Mouse (Mus musculus): ENCODE results near the gene Foxl1. TPM values are rescaled to one million over a fixed set of nuclear protein-coding genes. Genes with fewer than 3 reads are reported as not detected.

Foxl1 gene
- polyA plus RNA-seq, 1 experiment from 2014 or later: 1.1 TPM

DNA sequence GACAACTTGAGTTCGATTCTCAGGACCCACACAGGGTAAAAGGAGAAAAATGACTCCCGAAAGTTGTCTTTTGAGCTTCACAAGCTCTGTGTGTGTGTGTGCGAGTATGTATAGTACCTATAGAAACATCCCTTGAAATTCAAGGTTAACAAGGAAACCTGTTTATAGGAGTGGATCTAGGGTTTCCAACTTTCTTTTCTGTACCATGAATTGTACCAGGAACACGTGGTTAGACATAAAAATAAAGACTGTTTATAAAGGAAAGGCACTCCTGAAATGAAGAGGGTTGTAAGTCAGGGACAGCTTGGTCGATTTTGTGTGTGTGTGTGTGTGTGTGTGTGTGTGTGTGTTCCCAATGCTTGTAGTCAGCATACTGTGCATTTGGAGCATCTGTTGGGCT, 19.1 kb upstream of the Foxl1 start:
- Histone ChIP-seq H3K4me3 (peak overlapping the region; percentile 97), H3K27ac (replicated peaks) (peak overlapping the region; percentile 93), H3K9me3 (replicated peaks) (no peaks in the 10 kb centered on the region), H3K36me3 (peaks cover 29% of the 10 kb centered on the region), H3K4me1 (peaks cover 34% of the 10 kb centered on the region), H3K27me3 (ENCODE audit: low read depth, poor library complexity, severe bottlenecking) (peaks cover 48% of the 10 kb centered on the region)
- DNase-seq (ENCODE audit: low spot score): no peak
- 19% methylated on average over 5 of the region's 5 CpGs for WGBS

GRCm38 (mm10) chr8:121111145-121111907, 16.4 kb upstream of the Foxl1 start:
- peaks cover 74% of the 10 kb centered on the region for H3K27me3 ChIP-seq (ENCODE audit: low read depth, poor library complexity, severe bottlenecking)
- no peaks in the 10 kb centered on the region for H3K9me3 ChIP-seq (replicated peaks)
- H3K4me1 ChIP-seq: peaks cover 38% of the 10 kb centered on the region
- 50% methylated on average over 7 of the region's 7 CpGs for WGBS
- no peak overlapping the region for H3K4me3 ChIP-seq
- H3K36me3 ChIP-seq: peaks cover 4% of the 10 kb centered on the region
- no peak overlapping the region for H3K27ac ChIP-seq (replicated peaks)
- DNase-seq (ENCODE audit: low spot score): no peak

DNA sequence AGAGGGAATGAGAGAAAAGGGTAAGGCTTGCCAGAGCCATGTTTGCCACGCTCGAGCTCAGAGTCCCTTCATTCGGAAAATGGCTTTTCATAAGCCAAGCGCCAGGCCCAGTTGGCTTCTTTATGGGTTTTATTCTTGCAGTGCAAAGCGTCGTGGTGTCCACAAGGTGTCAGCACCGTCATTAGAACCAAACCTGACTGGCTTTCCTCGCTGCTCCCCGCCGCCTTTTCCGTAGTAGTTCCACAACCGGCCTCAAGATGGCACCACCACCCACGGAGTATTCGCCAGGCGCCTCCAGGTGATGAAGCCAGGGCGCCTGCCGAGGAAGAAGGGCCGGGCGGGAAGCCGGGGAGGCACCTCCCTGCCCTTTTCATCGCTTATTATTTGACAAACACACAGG, 14.5 kb upstream of the Foxl1 start:
- Histone ChIP-seq H3K4me3 (no peak overlapping the region), H3K4me1 (peaks cover 35% of the 10 kb centered on the region), H3K36me3 (no peaks in the 10 kb centered on the region), H3K9me3 (replicated peaks) (no peaks in the 10 kb centered on the region), H3K27me3 (ENCODE audit: low read depth, poor library complexity, severe bottlenecking) (peaks cover 94% of the 10 kb centered on the region), H3K27ac (replicated peaks) (no peak overlapping the region)
- WGBS: 1% methylated on average over 21 of the region's 21 CpGs
- DNase-seq (ENCODE audit: low spot score): peak; percentile 93

DNA sequence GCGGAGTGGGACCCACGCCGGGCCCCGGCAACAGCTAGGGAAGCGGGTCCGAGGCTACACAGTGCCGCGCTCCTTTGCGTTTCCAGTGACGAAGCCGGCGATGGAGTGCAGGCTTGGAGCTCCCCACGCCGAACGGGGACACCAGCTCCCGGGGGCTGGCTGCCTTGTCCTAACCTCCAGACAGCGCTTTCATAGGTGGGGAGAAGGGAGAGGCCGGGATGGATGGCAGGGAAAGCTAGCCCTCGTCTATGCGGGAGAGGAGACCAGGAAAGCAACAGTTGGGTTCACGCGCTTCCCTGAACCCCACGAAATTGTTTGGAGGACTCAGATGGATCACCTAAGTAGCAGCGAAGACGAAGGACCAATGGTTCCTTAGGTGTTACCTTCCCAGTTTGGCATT, 12.6 kb upstream of the Foxl1 start:
- Histone ChIP-seq H3K4me1 (peaks cover 27% of the 10 kb centered on the region), H3K27ac (replicated peaks) (no peak overlapping the region), H3K9me3 (replicated peaks) (no peaks in the 10 kb centered on the region), H3K27me3 (ENCODE audit: low read depth, poor library complexity, severe bottlenecking) (peaks cover 99% of the 10 kb centered on the region), H3K36me3 (no peaks in the 10 kb centered on the region), H3K4me3 (no peak overlapping the region)
- WGBS: under 1% methylated on average over 25 of the region's 25 CpGs
- peak; percentile 37 for DNase-seq (ENCODE audit: low spot score)

DNA sequence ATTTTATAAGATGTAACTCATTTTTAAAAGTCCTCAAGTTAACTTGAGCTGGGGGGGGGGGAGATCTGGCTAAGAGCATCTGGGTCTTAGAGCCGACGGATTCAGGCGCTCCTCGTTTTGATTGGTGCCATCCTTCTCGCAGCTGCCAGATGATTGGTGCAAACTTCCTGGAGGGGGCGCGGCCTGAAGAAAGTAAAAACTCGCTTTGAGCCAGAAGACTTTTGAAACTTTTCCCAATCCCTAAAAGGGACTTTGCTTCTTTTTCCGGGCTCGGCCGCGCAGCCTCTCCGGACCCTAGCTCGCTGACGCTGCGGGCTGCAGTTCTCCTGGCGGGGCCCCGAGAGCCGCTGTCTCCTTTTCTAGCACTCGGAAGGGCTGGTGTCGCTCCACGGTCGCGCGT, 11.8 kb upstream of the Foxl1 start, which contains the start of gene Foxc2:
TSS of gene Foxc2 (plus strand) at position 224 of the 400 bp plus-strand sequence.
- WGBS: 0% methylated on average over 25 of the region's 25 CpGs
- H3K4me3 ChIP-seq: peak within 1 kb of the TSS; percentile 59
- H3K36me3 ChIP-seq: no peaks in the 10 kb centered on the region
- H3K9me3 ChIP-seq (replicated peaks): no peaks in the 10 kb centered on the region
- peaks cover 100% of the 10 kb centered on the region for H3K27me3 ChIP-seq (ENCODE audit: low read depth, poor library complexity, severe bottlenecking)
- DNase-seq (ENCODE audit: low spot score): peak; percentile 83
- no peak within 1 kb of the TSS; the same call in 1 of the 2 replicates for H3K27ac ChIP-seq (replicated peaks)
- H3K4me1 ChIP-seq: peaks cover 27% of the 10 kb centered on the region

DNA sequence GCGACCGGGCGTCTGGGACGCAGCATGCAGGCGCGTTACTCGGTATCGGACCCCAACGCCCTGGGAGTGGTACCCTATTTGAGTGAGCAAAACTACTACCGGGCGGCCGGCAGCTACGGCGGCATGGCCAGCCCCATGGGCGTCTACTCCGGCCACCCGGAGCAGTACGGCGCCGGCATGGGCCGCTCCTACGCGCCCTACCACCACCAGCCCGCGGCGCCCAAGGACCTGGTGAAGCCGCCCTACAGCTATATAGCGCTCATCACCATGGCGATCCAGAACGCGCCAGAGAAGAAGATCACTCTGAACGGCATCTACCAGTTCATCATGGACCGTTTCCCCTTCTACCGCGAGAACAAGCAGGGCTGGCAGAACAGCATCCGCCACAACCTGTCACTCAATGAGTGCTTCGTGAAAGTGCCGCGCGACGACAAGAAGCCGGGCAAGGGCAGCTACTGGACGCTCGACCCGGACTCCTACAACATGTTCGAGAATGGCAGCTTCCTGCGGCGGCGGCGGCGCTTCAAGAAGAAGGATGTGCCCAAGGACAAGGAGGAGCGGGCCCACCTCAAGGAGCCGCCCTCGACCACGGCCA, 11.1 kb upstream of the Foxl1 start:
- Histone ChIP-seq H3K36me3 (no peaks in the 10 kb centered on the region), H3K27me3 (ENCODE audit: low read depth, poor library complexity, severe bottlenecking) (peaks cover 100% of the 10 kb centered on the region), H3K9me3 (replicated peaks) (no peaks in the 10 kb centered on the region), H3K27ac (replicated peaks) (no peak overlapping the region; the same call in 1 of the 2 replicates), H3K4me3 (peak overlapping the region; percentile 59), H3K4me1 (peaks cover 27% of the 10 kb centered on the region)
- under 1% methylated on average over 55 of the region's 55 CpGs for WGBS
- no peak for DNase-seq (ENCODE audit: low spot score)

GRCm38 (mm10) chr8:121117186-121117651, 10.5 kb upstream of the Foxl1 start:
- peak overlapping the region; percentile 23; the same call in 1 of the 2 replicates for H3K27ac ChIP-seq (replicated peaks)
- peaks cover 100% of the 10 kb centered on the region for H3K27me3 ChIP-seq (ENCODE audit: low read depth, poor library complexity, severe bottlenecking)
- peak overlapping the region; percentile 59 for H3K4me3 ChIP-seq
- no peaks in the 10 kb centered on the region for H3K36me3 ChIP-seq
- 0% methylated on average over 61 of the region's 62 CpGs for WGBS
- peaks cover 27% of the 10 kb centered on the region for H3K4me1 ChIP-seq
- no peaks in the 10 kb centered on the region for H3K9me3 ChIP-seq (replicated peaks)
- peak; percentile 53 for DNase-seq (ENCODE audit: low spot score)

- Histone ChIP-seq H3K9me3 (replicated peaks) (no peaks in the 10 kb centered on the region), H3K27me3 (ENCODE audit: low read depth, poor library complexity, severe bottlenecking) (peaks cover 100% of the 10 kb centered on the region), H3K4me1 (peaks cover 27% of the 10 kb centered on the region), H3K36me3 (no peaks in the 10 kb centered on the region), H3K4me3 (peak overlapping the region; percentile 59), H3K27ac (replicated peaks) (no peak overlapping the region)
- under 1% methylated on average over 28 of the region's 28 CpGs for WGBS
- peak; percentile 47 for DNase-seq (ENCODE audit: low spot score)
These were observed 9.8 kb upstream of the Foxl1 start for GRCm38 (mm10) chr8:121117906-121118305.

- peaks cover 22% of the 10 kb centered on the region for H3K4me1 ChIP-seq
- no peaks in the 10 kb centered on the region for H3K36me3 ChIP-seq
- peak overlapping the region; percentile 24; the same call in 1 of the 2 replicates for H3K4me3 ChIP-seq
- H3K27me3 ChIP-seq (ENCODE audit: low read depth, poor library complexity, severe bottlenecking): peaks cover 100% of the 10 kb centered on the region
- no peaks in the 10 kb centered on the region for H3K9me3 ChIP-seq (replicated peaks)
- no peak overlapping the region for H3K27ac ChIP-seq (replicated peaks)
- DNase-seq (ENCODE audit: low spot score): peak; percentile 47
- WGBS: 1% methylated on average over 18 of the region's 18 CpGs
These were observed 8.9 kb upstream of the Foxl1 start for GRCm38 (mm10) chr8:121118634-121119420.

DNA sequence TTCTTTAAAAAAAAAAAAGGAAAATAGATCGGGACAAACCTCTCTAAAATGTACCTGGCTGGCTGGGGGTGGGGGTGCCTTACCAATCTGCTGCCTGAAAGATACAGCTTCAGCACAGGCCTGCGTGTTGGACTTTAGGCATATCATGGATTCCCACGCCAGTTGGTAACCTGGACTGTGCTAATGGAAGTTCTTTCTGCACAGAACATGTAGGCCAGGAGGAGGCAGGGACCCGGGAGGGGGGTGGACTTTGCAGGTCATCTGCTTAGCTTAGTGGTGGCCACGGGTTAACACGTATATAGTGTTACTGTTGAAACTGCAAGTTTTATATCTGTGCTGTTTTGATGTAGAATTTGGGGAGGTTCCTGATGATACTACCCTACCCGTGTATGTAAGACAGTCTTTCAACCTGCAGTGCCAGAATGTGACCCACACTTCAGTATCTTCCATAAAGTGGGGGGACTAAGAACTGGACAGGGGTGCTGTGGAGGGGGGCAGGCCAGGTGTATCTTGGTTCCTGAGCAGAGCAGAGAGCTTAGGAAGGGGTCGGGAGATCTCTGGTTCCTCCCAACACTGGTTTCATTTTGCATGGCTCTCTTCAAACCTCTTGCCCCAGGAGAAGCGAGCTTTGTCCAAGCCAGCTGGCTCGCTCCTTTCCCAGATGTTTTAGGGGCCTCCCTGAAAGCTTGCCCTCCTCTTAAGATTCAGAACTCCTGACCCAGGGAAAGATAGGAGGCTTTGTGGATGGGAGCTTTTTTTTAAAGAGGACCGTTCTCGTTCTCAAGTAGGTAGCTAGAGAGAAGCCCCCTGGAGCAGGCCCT, 7.9 kb upstream of the Foxl1 start:
- peak overlapping the region; percentile 18; the same call in 1 of the 2 replicates for H3K4me3 ChIP-seq
- H3K4me1 ChIP-seq: peaks cover 26% of the 10 kb centered on the region
- peak; percentile 30 for DNase-seq (ENCODE audit: low spot score)
- H3K36me3 ChIP-seq: no peaks in the 10 kb centered on the region
- H3K9me3 ChIP-seq (replicated peaks): peaks cover 4% of the 10 kb centered on the region; the same call in 1 of the 2 replicates
- peaks cover 100% of the 10 kb centered on the region for H3K27me3 ChIP-seq (ENCODE audit: low read depth, poor library complexity, severe bottlenecking)
- WGBS: 2% methylated on average over 12 of the region's 12 CpGs
- H3K27ac ChIP-seq (replicated peaks): no peak overlapping the region

GRCm38 (mm10) chr8:121120456-121121419, 7.0 kb upstream of the Foxl1 start:
- Histone ChIP-seq H3K9me3 (replicated peaks) (peaks cover 4% of the 10 kb centered on the region; the same call in 1 of the 2 replicates), H3K36me3 (no peaks in the 10 kb centered on the region), H3K4me3 (0 out of 2 replicates have a peak overlapping the region, but pooled peaks have one; percentile 18), H3K4me1 (peaks cover 33% of the 10 kb centered on the region), H3K27ac (replicated peaks) (no peak overlapping the region), H3K27me3 (ENCODE audit: low read depth, poor library complexity, severe bottlenecking) (peaks cover 100% of the 10 kb centered on the region)
- whole genome bisulfite sequencing: 4% methylated on average over 17 of the region's 17 CpGs
- DNase-seq (ENCODE audit: low spot score): peak; percentile 17
